Mouse (Mus musculus): ENCODE results near the gene Rag2. TPM values are rescaled to one million over a fixed set of nuclear protein-coding genes. Genes with fewer than 3 reads are reported as not detected.
A peak's percentile ranks its signal among the peaks of the same experiment; 100 is the strongest.

The Rag2 gene
- polyA plus RNA-seq, 1 experiment, result not detected

DNA sequence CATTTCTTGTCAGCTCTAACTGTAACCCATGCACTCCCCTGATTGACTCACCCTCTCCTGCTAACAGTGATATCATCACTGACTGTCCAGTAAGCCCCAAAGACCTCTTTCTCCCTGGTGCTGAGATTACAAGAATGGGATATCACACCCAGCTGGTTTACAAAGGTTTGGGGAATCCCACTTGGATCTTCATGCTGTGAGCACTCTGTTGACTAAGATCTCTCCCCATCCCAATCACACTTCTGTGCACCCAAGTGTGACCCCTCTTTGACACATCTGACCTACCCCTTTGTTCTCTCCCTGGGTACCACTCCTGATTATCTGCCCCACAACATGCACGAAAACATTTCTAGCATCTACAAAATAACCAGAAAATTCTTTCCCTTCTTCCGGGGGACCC, 23.8 kb downstream of the Rag2 start:
- no peak overlapping the region for H3K4me3 ChIP-seq (ENCODE audit: low read depth, low read length)
- H3K27me3 ChIP-seq (ENCODE audit: control insufficient read depth, insufficient read depth, low read length), result 0 out of 2 replicates have a peak, but pooled peaks cover 3% of the 10 kb centered on the region
- H3K4me1 ChIP-seq (ENCODE audit: control insufficient read depth, insufficient read depth, insufficient read length, low read length), result no peaks in the 10 kb centered on the region
- TF ChIP-seq POLR2A (IDR thresholded peaks at IDR 0.05; ENCODE audit: low read depth, low read length) (no peak), CTCF (IDR thresholded peaks at IDR 0.05; ENCODE audit: extremely low read depth, insufficient read length, insufficient replicate concordance, low read depth, low read length) (no peak)
- H3K36me3 ChIP-seq (ENCODE audit: control insufficient read depth, insufficient read depth, low read length), result no peaks in the 10 kb centered on the region
- 76% methylated on average over 2 of the region's 2 CpGs for whole genome bisulfite sequencing
- H3K27ac ChIP-seq (ENCODE audit: insufficient read depth, low read depth, low read length), result no peak overlapping the region

DNA sequence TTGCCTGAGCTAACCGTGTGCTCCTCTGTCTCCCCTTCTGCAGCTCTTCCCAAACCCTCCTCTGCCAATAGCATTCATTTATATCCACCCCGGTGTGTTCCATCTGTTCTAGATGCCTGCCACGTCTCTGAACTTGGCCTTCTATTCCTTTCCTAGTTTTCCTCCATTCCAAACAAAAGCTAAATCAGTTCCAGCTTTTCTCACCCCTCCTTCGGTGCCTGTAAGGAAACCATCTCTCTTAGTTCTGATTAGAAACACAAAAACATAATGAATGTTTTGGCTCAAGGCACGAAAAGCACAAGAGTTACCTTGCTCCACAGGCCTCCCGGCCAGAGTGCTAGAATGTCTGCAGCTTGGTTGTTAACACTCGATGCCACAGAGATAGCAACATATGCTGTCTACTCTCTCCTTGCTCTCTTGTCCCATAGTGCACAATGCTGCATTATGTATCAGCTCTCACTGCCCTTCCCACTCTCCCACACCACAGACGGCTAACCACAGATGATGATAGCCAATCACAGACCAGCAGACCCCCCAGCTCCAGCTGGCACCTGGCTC, 24.7 kb downstream of the Rag2 start, which contains the start of the genes Rag1 and B230118H07Rik:
Gene Rag1 (minus strand): TSS at position 388 of the 558 bp plus-strand sequence.
Gene B230118H07Rik (minus strand): TSS at position 419 of the 558 bp plus-strand sequence.
- 49% methylated on average over 8 of the region's 8 CpGs for WGBS
- 0 out of 2 replicates have a peak, but pooled peaks cover 3% of the 10 kb centered on the region for H3K27me3 ChIP-seq (ENCODE audit: control insufficient read depth, insufficient read depth, low read length)
- no peak within 1 kb of the TSS for H3K27ac ChIP-seq (ENCODE audit: insufficient read depth, low read depth, low read length)
- TF ChIP-seq CTCF (IDR thresholded peaks at IDR 0.05; ENCODE audit: extremely low read depth, insufficient read length, insufficient replicate concordance, low read depth, low read length) (no peak), POLR2A (IDR thresholded peaks at IDR 0.05; ENCODE audit: low read depth, low read length) (no peak)
- no peaks in the 10 kb centered on the region for H3K36me3 ChIP-seq (ENCODE audit: control insufficient read depth, insufficient read depth, low read length)
- H3K4me1 ChIP-seq (ENCODE audit: control insufficient read depth, insufficient read depth, insufficient read length, low read length), result no peaks in the 10 kb centered on the region
- no peak within 1 kb of the TSS for H3K4me3 ChIP-seq (ENCODE audit: low read depth, low read length)

DNA sequence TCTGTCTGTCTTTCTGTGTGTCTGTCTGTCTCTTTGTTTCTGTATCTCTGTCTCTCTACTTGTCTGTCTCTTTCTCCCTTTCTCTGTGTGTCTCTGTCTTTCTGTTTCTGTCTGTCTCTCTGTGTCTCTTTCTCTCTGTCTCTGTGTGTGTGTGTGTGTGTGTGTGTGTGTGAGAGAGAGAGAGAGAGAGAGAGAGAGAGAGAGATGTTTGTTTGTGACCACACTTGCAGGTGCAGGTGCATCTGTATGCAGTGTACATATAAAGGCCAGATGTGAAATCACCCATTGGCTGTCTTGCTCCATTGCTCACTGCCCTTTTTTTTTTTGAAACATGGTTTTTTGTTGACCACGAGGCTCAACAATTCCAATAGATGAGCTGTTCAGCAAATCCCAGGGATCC, 25.9 kb downstream of the Rag2 start:
- WGBS, result 37% methylated on average over 1 of the region's 1 CpGs
- H3K27ac ChIP-seq (ENCODE audit: insufficient read depth, low read depth, low read length), result no peak overlapping the region
- 0 out of 2 replicates have a peak, but pooled peaks cover 3% of the 10 kb centered on the region for H3K27me3 ChIP-seq (ENCODE audit: control insufficient read depth, insufficient read depth, low read length)
- no peaks in the 10 kb centered on the region for H3K4me1 ChIP-seq (ENCODE audit: control insufficient read depth, insufficient read depth, insufficient read length, low read length)
- no peak overlapping the region for H3K4me3 ChIP-seq (ENCODE audit: low read depth, low read length)
- H3K36me3 ChIP-seq (ENCODE audit: control insufficient read depth, insufficient read depth, low read length), result no peaks in the 10 kb centered on the region
- TF ChIP-seq POLR2A (IDR thresholded peaks at IDR 0.05; ENCODE audit: low read depth, low read length) (no peak), CTCF (IDR thresholded peaks at IDR 0.05; ENCODE audit: extremely low read depth, insufficient read length, insufficient replicate concordance, low read depth, low read length) (no peak)

DNA sequence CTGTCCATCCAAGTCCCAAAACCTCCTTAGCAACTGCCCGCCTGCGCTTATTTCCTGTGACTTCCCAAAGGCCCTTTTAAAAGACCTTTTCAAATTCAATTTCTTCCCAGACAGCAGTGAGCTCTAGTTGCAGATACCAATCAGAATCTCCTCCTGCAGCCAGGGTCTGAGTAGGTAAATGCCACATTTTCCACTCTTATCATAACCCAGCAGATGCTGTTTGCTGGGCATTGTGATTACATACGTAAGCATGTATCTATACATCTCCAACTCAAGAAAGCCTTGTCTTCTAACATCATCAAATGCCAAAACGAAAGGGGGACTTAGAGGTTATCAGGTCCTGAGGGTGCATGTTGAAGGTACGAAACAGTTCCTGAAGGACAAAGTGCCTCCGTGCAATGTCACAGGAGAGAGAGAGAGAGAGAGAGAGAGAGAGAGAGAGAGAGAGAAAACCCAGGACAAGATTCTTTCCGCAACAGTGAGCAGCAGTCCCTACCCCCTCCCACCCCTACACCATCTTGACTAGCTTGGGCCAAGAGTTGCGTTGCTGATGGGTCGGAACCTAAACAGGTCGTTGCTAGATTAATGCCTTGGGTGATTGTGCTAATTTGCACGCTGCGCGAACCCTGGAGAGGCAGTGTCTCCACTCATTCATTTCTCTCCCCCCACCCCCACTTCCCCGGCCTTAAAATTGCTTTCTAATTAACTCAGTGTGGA, 27.8 kb downstream of the Rag2 start:
- Histone ChIP-seq H3K4me1 (ENCODE audit: control insufficient read depth, insufficient read depth, insufficient read length, low read length) (no peaks in the 10 kb centered on the region), H3K4me3 (ENCODE audit: low read depth, low read length) (no peak overlapping the region), H3K36me3 (ENCODE audit: control insufficient read depth, insufficient read depth, low read length) (no peaks in the 10 kb centered on the region), H3K27ac (ENCODE audit: insufficient read depth, low read depth, low read length) (no peak overlapping the region), H3K27me3 (ENCODE audit: control insufficient read depth, insufficient read depth, low read length) (0 out of 2 replicates have a peak, but pooled peaks cover 3% of the 10 kb centered on the region)
- 41% methylated on average over 14 of the region's 14 CpGs for WGBS
- TF ChIP-seq CTCF (IDR thresholded peaks at IDR 0.05; ENCODE audit: extremely low read depth, insufficient read length, insufficient replicate concordance, low read depth, low read length) (no peak), POLR2A (IDR thresholded peaks at IDR 0.05; ENCODE audit: low read depth, low read length) (no peak)

DNA sequence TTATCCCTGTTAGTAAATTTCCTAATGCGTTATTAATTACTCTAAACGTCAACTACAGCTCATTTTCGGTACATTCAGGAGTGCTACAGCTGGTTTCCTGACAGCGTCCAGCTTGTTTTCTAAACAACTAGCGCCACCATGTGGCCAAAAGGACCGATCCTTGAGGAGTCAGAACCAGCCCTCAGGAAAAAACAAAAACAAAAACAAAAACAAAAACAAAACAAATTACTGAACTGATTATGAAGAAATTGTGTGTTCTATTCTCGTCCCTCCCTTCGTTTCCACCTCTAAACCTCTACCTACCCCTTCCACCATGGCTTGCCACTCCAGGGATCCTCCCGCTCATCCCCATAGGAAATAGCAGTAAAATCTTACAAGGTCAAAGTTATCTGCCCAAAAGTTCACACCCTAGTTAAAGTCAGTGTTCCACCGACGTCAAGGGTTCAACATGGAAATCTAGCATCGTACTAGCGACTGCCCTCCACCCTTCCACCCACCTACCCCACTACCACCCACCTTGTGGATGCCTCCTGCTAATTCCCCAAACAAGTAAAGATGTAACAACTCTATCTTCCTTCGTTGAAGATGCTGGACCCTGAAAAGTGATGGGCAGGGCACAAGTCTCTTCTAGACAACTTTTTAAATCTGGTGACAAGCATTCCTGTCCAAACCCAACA, 28.5 kb downstream of the Rag2 start:
- Histone ChIP-seq H3K27me3 (ENCODE audit: control insufficient read depth, insufficient read depth, low read length) (0 out of 2 replicates have a peak, but pooled peaks cover 3% of the 10 kb centered on the region), H3K4me1 (ENCODE audit: control insufficient read depth, insufficient read depth, insufficient read length, low read length) (no peaks in the 10 kb centered on the region), H3K36me3 (ENCODE audit: control insufficient read depth, insufficient read depth, low read length) (no peaks in the 10 kb centered on the region), H3K27ac (ENCODE audit: insufficient read depth, low read depth, low read length) (no peak overlapping the region), H3K4me3 (ENCODE audit: low read depth, low read length) (no peak overlapping the region)
- WGBS, result 16% methylated on average over 14 of the region's 14 CpGs
- peak; percentile 46; the same call in 1 of the 2 replicates for TF ChIP-seq CTCF (IDR thresholded peaks at IDR 0.05; ENCODE audit: extremely low read depth, insufficient read length, insufficient replicate concordance, low read depth, low read length)
- no peak for TF ChIP-seq POLR2A (IDR thresholded peaks at IDR 0.05; ENCODE audit: low read depth, low read length)

DNA sequence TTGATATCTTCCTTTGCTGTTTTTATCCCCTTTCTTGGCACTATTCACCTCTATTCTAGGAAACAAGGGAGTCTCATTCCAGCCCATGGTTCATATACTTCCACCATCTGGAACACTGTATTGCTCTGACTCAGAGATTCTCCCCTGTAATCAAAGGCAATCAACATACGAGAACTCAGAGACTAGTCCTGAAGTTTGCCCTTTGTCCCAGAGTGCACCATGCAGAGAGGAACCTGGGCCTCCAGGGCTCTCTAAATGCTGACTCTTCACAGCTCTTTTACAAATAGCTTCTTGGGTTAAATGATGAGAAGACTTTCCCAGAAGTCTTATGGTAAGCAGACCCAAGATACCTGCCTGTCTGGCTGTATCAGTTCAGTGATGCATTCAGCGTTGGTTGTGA, 36.0 kb downstream of the Rag2 start:
- Histone ChIP-seq H3K4me1 (ENCODE audit: control insufficient read depth, insufficient read depth, insufficient read length, low read length) (peaks cover 3% of the 10 kb centered on the region; the same call in 1 of the 2 replicates), H3K27me3 (ENCODE audit: control insufficient read depth, insufficient read depth, low read length) (no peaks in the 10 kb centered on the region), H3K27ac (ENCODE audit: insufficient read depth, low read depth, low read length) (no peak overlapping the region), H3K4me3 (ENCODE audit: low read depth, low read length) (no peak overlapping the region), H3K36me3 (ENCODE audit: control insufficient read depth, insufficient read depth, low read length) (no peaks in the 10 kb centered on the region)
- TF ChIP-seq POLR2A (IDR thresholded peaks at IDR 0.05; ENCODE audit: low read depth, low read length) (no peak), CTCF (IDR thresholded peaks at IDR 0.05; ENCODE audit: extremely low read depth, insufficient read length, insufficient replicate concordance, low read depth, low read length) (no peak)
- 41% methylated on average over 2 of the region's 2 CpGs for whole genome bisulfite sequencing
